Mouse (Mus musculus) small intestine, adult 2 months (tissue): ENCODE measurements at regions not wholly inside any gene's neighbourhood (a gene's known extent, or its start where the extent isn't known, plus 50 kb on each side); places are given as distances from the start of the nearest gene placed in this dataset.

Experiments
- CTCF ChIP-seq: fragments of 200-500 bp; IDR thresholded peaks from 2 replicates; pipeline ENCODE4 v1.5.1; 2012; ENCODE audit warnings: low read depth, mild to moderate bottlenecking, control low read depth, inconsistent platforms, low read length, moderate library complexity, mixed read lengths; ENCODE audit not compliant: insufficient replicate concordance, insufficient read length; ENCODE audit errors: extremely low read depth
- POLR2A ChIP-seq: fragments of 200-500 bp; IDR thresholded peaks from 2 replicates; pipeline ENCODE4 v1.6.1; 2012; ENCODE audit warnings: low read depth, mild to moderate bottlenecking, control low read depth, inconsistent platforms, low read length, moderate library complexity

DNA sequence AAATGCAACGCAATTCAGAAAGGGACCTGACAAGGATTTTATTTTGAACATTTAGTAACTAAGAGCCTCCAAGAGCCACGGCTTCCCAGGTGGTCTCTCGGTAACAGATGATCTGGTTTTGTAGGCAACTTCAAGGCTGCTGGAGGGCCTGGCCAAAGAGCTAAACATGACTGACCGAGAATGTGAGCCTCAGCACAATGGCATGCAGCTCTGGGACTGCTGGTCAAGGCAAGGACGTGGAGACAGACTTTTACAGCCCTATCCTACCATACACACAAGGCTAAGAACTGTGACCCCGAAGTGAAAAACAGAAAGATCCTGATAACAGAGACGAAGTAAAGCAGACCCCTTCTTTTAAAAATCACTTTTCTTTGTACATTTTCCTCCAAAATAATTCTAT, 296.5 kb downstream of the Dchs2 start:
- no peak for TF ChIP-seq POLR2A
- TF ChIP-seq CTCF: no peak
